Mouse (Mus musculus) neutrophil, adult 5-6 weeks (primary cell): ENCODE measurements around the gene Myl10. TPM values are rescaled to one million over a fixed set of nuclear protein-coding genes. Genes with fewer than 3 reads are reported as not detected.

Experiments
- total RNA-seq: library from RNA; stranded (forward); fragments of 200-1000 nt; gene quantifications from 2 replicates; pipeline ENCODE4 v1.2.3, GENCODE M21; 2017

Gene Myl10
- total RNA-seq, 1 experiment from 2014 or later = not detected

Other genes with a start within 250 kb of the Myl10 start
- gene Cux1, start 125.7 kb upstream of the Myl10 start, total RNA-seq = 118 and 126 TPM in 2 replicates
- gene Col26a1, start 190.1 kb downstream of the Myl10 start, total RNA-seq = not detected in 2 replicates
- 4.4 and 8.8 TPM in 2 replicates for gene Ift22, start 215.0 kb downstream of the Myl10 start, total RNA-seq